Mouse (Mus musculus): ENCODE results near the gene Aig1.
A peak's percentile ranks its signal among the peaks of the same experiment; 100 is the strongest.
"Not testable (repeated sequence)": the region's sequence is repeated elsewhere in the genome, so short reads cannot be mapped to it uniquely, and the experiment has no call there.

The Aig1 gene

GRCm38 (mm10) chr10:13868371-13869321 is at the start of gene Aig1:
Aig1 (minus strand) TSS chr10:13868980.
- DNase-seq (ENCODE audit: low spot score) = peak; percentile 72

DNA sequence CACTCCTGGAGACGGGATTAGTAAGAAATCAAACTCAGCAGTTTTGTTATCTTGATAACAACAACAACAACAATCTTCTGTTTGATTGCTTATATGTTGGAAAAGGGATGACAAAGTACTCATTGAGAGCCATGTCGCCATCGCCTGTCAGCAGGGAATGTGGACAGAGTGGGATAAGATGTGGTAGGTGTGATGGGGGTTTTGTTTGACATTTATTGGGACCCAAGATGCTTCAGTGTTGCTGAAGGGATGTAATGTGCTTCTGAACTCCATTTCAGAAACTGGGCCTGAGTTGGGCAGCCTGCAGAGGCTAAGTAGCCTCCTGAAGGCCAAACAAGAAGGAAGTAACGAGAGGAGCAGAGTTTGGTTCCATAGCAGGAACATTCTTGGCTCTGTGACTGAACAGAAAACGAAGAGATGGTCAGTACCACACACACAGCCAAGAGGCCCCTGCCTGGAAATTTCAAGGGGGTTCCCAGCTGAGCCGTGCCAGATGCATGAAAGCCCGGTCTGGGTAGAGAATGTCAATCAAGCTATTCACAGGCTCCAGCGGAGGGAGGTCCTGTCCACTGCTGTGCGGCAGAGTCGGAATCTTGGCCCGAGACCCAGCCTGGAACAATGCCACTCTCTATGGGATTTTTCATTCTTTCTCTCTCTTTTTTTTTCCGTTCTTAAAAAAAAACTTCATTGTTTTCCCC is 48.0 kb upstream of the Aig1 start:
- DNase-seq (ENCODE audit: low spot score) = peak; percentile 55

DNA sequence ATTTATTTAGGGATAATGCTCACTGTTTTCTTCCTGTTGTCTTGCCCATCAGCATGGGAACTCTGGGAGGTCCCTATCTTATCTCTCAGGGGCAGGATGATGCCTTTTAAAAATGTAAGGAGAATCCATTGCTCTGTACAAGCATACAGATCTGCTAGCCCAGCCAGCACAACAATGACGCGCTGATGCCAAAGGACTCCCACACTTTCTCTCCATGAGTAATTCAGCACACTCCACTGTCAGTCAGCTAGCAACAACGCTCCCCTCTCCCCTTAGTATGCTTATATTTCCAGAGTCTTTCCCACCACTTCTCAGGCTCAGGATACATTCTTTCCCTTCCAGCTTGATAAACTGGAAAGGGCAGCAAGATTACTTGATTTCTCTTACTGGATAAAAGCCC is 46.4 kb upstream of the Aig1 start:
- peak; percentile 18 for DNase-seq (ENCODE audit: low spot score)

DNA sequence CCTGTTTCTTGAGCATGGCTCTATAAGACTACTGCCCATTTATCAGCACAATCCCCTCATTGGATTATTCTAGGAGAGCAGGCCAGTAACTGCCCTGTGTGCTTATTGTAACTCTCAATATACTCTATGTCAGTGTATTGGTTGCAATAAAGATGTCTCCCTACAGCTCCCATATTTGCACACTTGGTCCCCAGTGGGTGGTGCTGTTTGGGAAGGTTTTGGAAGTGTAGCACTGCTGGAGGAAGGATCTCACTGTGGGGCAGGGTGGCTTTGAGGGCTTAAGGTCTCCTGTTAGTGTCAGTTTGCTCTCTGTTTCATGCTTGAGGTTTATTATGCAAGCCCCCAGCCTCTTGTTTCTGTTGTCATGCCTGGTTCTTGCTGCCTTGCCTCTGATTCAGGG is 44.9 kb upstream of the Aig1 start:
- no peak for DNase-seq (ENCODE audit: low spot score)

DNA sequence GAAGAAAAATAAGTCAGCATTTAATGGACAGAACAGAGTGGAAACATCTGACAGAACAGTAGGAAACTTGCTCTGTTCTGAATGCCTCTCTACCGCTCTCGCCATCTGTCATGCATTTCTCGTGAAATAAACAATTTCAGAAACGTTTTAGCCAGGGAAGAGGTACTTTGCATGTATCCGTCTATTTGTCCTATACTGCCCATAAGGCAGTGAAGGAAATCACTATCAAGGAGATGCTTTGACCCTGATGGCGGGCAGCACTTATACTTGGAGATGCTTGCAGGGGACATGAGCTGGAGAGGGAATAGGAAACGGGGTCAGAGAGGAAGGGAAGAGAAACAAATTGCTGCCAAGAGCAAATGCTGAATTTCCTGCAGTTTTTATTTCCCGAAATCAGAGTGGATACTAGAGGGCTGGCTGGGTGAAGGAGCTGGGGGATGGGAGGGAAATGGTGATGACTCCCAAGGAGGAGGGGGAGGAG is 37.5 kb upstream of the Aig1 start:
- no peak for DNase-seq (ENCODE audit: low spot score)

GRCm38 (mm10) chr10:13905618-13906017 is 36.8 kb upstream of the Aig1 start:
- DNase-seq (ENCODE audit: low spot score) = no peak

DNA sequence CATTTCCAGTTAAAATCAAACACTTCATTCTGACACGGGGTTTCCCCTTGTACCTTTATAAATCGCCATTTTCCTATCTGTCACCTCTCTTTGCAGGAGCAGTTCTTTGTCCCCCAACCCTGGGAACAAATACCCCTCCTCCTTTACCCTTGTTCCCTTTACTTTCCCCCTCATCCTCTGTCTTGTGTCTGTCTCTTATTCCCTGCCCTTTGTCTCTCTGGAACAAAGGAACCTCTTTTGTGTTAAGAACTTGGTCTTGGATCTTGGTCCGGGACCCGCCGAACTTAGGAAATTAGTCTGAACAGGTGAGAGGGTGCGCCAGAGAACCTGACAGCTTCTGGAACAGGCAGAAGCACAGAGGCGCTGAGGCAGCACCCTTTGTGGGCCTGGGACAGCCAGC is 24.0 kb upstream of the Aig1 start:
- not testable (repeated sequence) for DNase-seq (ENCODE audit: low spot score)

GRCm38 (mm10) chr10:13882975-13883875 is 14.4 kb upstream of the Aig1 start:
- no peak for DNase-seq (ENCODE audit: low spot score)

- no peak for DNase-seq (ENCODE audit: low spot score)
These were observed 13.7 kb upstream of the Aig1 start for GRCm38 (mm10) chr10:13882490-13882889.

DNA sequence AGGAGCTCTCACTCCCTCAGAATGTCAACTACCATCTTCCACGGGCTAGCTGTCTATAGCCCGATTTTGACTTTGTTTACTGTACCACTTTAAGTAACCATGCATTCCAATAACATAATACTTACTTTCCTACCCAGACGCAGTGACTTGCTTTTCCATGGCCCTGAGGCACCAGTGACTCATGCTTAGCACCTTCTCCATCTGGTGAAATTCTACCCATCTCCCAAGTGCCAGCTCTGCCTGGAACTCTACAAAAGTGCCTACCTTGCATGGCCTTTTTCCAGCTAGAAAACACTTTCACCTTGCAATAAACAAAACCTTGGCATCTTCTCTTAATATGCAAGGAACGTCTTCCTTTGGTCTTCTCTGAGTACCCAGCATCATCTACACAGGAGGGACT is 9.9 kb upstream of the Aig1 start:
- no peak for DNase-seq (ENCODE audit: low spot score)

DNA sequence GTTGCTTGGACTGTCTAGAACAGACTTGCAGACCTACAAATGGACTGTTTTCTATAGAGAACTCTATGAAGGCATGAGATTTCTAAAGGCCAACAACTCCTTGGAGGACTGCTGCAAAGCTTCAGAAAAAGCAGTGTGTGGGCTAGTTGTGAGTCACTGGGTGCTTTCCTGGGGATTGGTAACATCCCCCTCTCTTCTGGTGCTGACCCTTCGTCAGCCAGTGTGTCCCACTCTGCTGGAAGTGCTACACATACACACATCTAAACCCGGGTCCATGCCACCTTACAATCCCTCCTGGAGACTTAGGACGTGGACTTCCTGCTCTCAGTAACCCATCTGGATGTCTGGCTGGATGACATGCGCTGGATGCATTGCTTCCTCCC is 6.2 kb upstream of the Aig1 start:
- DNase-seq (ENCODE audit: low spot score) = no peak

DNA sequence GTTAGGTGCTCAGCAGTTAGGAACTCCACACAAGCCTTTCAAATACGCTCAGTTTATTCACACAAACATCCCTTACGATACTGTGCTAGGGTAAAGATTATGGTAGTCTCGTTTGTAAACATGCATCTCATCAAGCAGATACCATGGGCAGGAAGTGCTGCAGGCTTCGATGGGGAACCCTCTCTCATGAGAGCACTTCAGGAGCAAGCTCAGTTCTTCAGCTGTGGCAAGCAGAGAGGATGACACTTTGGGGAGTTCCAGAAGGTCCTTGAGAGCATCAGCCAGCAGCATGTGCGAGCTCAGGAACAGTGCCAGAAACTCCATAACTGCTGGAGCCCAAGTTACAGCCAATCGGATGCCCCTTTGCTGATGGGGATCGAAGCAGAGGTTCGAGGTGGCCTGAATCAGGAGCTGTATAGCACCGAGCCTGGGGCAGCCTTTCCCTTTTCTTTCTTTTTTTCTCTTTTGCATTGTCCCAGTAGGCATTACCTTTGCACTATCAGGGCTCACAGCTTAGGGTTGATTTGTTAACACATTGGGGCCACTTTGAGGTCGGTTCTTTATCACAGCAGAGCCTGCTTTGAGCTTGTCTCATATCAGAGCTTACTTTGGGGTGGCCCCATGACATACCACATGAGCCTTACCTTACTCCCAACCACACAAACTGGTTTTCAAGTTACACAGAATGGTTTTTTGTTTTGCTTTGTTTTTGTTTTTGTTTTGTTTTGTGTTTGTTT is 5.7 kb upstream of the Aig1 start:
- DNase-seq (ENCODE audit: low spot score) = no peak

GRCm38 (mm10) chr10:13870531-13870930 is 1.8 kb upstream of the Aig1 start:
- no peak for DNase-seq (ENCODE audit: low spot score)

- no peak for DNase-seq (ENCODE audit: low spot score)
These were observed 699 bp upstream of the Aig1 start for GRCm38 (mm10) chr10:13869322-13870035.

GRCm38 (mm10) chr10:13866391-13866790 is 2.4 kb downstream of the Aig1 start:
- DNase-seq (ENCODE audit: low spot score) = no peak

GRCm38 (mm10) chr10:13861115-13861909 is 7.5 kb downstream of the Aig1 start:
- DNase-seq (ENCODE audit: low spot score) = peak; percentile 82

- DNase-seq (ENCODE audit: low spot score) = no peak
These were observed 12.3 kb downstream of the Aig1 start for GRCm38 (mm10) chr10:13856438-13856837.

DNA sequence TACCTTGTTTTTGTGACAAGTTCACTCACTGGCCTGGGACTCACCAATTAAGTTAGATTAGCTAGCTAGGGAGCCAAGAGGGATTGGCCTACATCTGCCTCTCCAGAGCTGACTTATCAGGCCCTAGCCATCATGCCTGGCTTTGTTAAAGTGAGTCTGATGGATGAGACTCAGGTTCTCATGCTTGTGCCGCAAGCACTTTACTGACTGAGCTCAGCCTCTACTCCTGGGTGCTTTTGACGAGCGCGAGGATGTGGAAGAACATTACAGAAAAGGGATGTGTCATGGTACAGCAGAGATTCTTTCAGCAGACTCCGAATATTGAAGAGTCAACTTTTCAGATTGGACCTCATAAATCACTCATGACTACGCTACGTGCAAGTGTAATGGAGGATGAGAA is 12.8 kb downstream of the Aig1 start:
- no peak for DNase-seq (ENCODE audit: low spot score)

- DNase-seq (ENCODE audit: low spot score) = no peak
These were observed 13.7 kb downstream of the Aig1 start for GRCm38 (mm10) chr10:13855111-13855510.

- DNase-seq (ENCODE audit: low spot score) = no peak
These were observed 18.7 kb downstream of the Aig1 start for GRCm38 (mm10) chr10:13850071-13850470.
